Mouse (Mus musculus) v-Abl transformed pro-B cells (cell line): Measurements from ENCODE around the gene Mapk11.

Source experiments
- in situ Hi-C, 2 experiments: fragments of 400-800 bp; cut with MboI; formaldehyde crosslinking; loops; one replicate each; pipeline ENCODE4 v1.15.1; 2025; ENCODE audit not compliant: unreplicated experiment in 2 of 2

Mapk11 gene

DNA sequence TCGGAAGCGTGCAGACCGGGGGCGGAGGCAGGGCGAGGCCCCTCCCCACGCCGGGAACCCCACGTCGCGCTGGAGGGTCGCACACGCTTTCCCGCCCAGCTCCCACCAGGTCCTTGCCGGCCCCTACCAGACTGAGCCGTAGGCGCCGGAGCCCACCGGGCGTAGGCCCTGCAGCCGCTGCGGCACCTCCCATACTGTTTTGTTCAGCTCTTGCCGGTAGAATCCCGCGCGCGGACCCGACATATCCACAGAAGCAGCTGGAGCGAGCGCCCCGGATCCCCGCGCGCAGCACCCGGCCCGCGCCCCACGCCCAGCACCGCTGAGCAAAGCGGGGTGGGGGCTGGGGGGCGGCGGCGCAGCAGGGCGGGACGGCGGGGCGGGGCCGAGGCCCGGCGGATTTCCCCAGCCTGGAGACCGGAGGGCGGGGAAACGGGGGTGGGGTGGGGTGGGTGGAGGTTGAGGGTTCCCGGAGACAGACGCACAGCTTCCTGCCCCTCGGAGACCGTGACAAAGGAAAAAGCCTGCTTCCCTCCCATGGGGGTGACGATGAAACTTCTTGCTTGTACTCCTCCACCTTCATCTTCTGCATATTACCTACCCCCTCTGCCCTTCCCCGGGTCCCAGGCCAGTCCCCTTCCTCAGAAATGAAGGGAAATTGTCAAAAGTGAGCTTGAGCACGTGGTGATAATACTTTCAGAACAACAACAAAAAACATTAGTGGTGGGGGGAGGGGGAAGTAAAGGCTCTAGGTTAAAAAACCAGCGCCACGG lies at the start of gene Mapk11:
Gene Mapk11 (minus strand): TSS at position 358 of the 770 bp plus-strand sequence.
- in situ Hi-C loops, result no loop called here

DNA sequence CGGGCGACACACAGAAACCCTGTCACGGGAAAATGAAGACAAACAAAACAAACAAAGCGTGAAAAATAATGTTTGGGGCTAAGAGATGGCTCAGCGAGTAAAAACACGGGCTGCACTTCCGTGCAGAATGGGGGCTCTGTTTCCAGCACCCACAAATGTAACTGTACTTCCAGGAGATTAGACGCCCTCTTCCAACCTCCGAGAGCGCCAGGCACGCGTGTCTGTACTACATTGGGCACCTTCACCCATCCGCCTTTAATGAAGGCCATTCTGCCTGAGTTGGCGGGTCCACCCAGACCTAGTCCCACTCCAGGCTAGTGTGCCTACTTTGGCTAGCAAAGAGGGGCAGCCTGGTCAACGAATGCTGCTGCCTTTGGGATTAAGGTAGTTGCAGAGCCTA lies 47.6 kb upstream of the Mapk11 start:
- in situ Hi-C loops, result no loop called here

DNA sequence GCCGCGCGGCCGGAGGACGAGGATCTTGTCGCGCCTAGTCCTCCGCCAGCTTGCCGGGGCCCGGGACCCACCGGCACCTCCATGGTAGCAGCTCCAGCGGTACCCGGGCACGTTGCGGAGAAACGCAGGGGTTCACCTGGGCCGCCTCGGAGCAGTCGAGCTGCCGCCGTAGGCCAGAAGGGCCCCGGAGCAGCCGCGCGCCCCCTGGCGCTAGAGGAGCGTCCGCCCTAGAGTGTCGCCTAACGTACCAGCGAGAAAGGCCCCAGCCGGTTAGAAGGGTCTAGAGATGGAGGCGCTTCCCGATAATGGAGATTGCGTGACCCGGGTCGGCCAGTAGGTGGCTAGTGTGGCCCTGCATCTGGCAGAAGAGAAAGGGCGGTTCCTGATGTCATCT lies 46.9 kb upstream of the Mapk11 start, which contains the start of gene Dennd6b:
Gene Dennd6b (minus strand): TSS at position 184 of the 394 bp plus-strand sequence.
- in situ Hi-C loops, result no loop called here

DNA sequence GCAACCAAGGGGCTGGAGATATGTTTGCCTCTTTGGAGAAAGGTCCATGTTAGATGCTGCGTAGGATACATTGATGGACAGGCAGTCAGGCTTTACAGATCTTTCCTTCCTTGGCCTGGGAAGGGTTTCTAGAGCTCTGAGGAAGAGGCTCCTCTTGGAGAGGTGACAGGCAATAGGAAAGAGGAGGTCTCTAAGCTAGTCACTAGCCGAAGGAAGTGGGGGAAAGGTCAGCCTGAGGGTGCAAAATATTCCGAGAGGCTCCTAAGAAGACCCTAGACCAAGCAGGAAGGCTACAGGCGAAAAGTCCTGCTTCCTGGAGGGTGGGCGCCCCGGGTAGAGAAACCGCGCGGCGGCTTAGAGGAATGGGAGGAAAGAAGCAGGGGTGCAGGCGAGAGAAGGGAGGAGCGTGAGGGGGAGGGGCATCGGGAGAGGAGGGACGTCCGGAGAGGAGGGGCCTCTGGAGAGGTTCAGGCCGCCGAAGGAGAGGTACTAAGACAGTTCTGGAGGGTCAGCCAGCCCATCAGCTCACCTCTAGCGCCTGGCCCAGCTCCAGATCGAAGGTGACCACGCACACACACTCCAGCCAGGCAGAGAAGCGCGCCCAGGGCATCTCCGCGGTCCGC lies 46.4 kb upstream of the Mapk11 start:
- in situ Hi-C loops, result no loop called here

DNA sequence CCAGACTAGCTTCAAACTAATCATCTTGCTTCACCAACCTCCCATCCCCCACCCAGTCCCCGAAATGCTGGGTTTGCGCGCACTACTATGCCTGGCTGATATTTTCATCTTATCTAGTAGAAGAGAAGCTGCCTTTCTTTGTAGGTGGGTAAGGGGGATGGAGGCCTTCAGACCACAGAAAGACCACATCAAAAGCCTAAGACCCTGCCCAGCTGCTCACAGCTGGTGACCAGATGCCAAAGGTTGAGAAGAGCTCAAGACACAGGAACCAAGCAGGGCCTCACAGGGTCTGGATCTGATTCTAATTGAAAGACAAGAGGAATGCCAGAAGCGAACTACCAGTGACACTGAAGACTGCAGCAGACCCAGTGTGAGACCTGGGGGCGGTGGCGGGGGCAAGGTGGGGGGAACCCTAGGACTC lies 45.8 kb upstream of the Mapk11 start:
- in situ Hi-C loops, result no loop called here

DNA sequence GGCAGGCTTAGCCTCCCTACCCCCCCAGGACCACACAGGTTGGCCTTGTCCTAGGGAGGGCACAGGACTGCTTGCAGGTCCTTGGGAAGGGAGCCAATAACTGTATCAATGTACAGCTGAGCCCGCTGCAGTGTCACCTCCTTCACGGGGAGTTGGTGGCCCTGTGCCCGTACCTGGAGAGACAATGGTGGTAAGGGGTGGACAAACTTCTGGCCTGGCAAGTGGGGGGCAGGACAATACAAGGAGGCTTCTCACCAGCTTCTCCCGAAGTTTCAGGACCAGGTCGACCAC lies 35.5 kb upstream of the Mapk11 start:
- in situ Hi-C loops, result no loop called here

DNA sequence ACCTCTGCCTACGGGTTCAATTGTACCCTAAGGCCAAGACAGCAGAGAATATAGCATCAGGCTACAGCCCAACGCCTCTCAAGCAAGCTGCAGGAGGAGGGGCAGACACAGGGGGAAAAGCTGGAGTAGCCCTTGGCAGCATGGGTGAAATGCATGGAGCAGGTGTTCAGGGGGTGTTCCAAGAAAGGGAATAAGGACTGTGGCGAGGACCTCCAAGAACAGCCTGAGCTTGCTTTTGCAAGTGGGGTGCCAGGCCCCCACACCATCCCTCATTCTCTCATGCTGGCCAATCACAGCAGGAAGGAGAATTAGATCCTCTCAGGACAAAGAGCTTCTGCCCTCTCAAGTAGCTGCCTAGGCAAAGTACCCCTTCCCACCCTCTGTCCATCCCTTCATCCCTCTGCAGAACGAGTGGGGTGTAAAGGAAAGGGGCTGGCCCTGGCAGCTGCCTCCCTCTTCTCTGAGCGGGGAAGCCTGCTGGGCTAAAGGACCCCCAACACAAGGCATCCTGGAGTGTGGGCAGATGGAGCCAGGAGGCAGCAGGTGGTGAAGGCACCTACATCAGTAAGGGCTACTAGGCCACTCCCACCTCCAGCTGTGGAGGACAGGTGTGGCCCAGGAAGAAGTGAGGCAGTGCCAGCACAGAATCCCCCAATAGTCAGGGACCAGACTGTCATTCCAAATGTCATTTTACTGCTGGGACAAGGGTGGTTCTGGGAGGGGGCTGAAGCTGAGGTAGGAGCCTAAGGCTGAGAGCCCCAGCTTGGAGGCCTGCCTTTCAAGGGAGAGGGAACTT lies 34.9 kb upstream of the Mapk11 start:
- in situ Hi-C loops, result no loop called here

DNA sequence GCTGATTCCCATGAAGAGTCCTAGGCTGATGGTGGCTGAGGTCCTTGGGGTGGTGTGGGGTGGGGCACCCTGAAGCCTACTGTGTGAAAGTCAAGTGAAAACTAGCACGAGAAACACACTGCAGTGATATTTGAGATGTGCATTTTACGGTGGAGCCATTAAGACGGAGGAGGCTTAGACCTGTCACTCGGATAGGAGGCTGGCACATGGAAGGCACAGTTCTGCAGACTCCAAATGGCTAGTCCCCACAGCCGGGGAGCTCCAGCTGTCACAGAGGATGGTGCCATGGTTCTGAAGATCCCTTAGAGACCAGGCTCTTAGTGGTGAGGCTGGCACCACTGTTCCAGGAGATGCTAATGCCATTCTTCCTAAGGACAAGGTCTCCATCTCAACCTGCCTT lies 33.4 kb upstream of the Mapk11 start:
- in situ Hi-C loops, result no loop called here

DNA sequence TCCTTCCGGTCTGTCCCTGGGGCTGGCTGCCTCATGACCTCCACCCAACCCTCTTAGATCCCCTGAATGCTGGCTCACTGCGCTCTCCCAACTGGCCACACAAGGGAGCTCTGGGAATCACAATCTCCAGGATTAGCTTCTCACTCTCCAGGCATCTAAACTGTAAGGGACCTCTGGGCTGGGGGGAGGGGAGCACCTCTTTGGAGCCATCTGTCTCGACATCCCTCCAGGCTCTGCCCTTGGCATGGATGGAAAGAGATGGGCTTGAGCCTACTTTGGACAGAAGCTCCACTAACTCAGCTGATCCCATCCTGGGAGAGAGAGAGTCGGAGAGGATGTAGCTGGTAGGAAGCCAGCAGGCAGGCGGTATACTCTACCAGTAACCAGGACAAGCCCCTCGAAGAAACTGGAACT lies 32.9 kb upstream of the Mapk11 start:
- in situ Hi-C loops, result no loop called here

DNA sequence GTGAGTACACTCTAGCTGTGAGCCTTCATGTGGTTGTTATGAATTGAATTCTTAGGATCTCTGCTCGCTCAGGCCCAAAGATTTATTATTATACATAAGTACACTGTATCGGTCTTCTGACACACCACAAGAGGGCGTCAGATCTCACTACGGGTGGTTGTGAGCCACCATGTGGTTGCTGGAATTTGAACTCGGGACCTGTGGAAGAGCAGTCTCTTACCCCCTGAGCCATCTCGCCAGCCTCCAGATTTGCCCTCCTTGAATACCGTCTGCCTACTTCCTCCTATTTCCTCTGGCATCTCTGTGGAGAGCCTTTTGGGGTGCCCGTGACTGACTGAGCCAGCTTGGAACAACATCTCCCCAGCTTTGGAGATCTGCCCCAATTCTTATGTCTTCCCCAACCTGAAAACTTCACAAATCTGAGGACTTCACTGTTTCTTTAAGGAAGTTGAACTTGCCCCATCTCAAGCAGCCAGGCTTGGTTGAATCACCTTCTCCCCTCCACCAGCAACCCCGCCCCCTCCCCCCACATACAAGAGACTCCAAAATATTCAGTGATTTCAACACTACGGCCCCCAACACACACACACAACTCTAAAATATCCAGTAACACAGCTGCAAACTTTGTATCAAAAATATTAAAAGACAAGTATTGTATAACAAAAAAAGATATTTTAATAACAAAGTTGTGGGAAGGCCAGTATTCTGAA lies 32.3 kb upstream of the Mapk11 start:
- in situ Hi-C loops, result no loop called here

DNA sequence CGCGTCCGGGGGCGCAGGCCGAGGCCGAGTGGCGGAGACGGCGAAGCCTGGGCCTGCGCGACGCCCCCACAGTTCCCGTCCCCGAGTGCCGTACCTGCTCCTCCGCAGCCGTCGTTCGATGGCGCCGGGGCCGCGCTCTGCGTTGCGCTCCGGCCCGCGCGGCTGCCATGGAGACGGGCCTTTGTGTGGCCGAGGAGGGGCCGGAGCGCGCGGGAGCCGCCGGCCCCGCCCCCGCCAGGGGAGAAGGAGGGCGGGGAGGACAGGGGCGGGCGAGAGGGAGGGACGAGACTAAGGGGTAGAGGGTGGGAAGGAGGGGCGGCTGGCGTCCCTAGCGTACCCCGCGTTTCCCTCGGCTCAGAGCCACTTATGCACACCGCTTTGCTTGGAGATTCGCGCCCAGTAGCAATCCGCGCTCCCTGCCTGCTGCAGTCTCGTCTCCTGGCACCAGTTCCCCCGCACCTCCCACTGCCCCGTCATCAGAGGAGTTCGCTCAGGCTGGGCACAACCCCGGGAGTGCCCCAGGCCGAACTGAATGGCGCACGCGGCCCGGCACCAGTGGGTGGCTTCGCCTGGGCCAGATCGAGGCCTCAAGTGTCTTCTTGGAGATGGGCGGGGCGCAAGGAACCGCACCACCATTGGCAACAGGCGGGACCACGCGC lies 31.3 kb upstream of the Mapk11 start, which contains the start of gene Plxnb2:
Gene Plxnb2 (minus strand): TSS at position 218 of the 659 bp plus-strand sequence.
- in situ Hi-C loops, result no loop called here

DNA sequence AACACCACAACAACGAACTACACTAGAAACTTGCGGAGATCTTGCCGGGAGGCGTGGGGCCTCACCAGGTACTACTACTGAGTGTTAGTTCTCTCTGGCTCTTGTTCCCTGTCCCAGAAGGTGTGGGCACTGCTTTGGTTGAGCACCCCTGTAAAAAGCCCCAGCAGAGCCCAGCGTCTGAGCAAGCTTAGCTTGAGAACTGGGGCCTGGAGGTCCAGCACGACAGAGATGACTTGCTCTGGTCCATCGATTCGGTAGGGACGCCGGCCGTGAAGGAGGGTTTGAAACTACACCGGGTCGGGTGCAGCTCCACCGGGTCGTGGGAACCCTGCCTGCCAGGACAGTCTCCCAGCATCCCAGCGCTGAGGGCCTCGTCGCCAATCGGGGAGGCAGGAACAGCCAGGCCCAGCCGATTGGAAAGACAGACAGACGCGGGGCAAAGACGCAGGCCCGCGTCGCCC lies 30.7 kb upstream of the Mapk11 start:
- in situ Hi-C loops, result no loop called here

DNA sequence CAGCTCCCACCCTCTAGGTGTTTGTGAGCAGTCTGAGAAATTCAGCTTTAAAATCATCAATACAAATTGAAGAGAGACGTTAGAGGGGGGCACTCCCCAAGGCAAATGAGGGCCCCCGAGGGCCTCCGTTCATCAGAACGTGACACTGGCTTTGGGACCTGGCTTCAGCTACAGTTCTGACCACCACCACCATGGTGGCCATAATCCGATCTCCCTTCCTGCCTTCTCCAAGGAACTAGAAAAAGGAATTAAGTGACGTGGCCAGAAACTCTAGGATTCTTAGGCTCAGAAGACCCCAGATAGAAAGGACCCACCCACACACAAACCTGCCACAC lies 30.2 kb upstream of the Mapk11 start:
- in situ Hi-C loops, result no loop called here

DNA sequence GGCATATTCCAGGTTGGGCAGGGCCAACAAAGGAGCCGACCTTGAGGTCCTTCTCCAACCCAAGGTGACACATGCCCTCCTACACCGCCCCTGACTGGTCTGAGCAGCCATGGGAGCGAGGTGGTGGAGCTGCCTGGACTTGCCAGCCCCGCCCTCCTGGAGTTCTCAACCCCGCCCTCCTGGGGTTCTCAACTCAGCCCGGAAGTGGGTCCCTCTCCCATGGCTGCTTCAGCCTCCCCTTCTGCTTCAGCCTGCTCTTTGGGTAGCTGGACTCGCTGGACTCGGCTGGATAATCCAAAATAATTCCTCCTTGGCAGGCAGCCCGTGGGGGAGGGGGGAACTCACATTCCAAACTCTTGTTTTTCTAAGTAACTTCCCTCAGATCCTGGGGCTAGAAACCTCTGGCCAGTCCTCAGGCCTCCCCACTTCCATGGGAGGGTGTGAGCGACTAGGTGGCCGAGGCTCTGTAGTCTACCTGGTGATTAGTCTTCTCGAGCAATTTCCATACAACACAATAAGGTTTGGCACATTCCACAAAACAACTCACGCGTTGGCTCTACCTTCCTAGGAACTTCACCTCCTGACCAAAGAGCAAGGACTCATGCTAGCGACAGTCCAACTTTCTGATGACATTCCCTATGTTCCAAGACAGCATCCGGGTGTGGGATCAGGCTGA lies 29.7 kb upstream of the Mapk11 start:
- in situ Hi-C loops, result no loop called here

DNA sequence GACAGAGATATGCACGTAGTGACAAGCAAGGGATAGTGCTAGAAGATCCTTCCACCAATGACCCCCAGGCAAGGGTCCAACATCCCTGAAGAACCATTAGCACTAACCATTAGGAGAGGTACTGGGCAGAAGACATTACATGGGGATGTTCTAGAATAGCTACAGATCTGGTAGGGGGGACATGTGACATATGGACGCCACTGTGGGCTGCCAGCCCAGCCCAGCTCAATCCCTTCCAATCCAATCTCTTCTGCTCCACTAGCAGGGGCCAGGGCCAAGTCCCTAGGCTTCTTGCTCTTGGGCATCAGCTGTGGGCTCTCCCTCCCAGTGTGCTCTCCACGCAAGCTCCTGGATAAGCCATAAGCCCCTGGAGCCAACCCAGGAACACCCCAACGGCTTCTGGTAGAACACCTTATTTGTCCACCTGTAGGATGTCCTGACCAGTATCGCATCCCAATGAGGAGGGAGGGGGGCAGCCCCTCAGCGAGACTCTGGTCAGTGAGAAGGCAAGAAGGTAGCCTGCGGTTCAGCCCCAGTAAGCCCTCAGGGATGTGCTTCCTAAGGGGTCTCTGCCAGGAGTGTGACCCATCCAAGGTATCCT lies 28.9 kb upstream of the Mapk11 start:
- in situ Hi-C loops, result no loop called here

DNA sequence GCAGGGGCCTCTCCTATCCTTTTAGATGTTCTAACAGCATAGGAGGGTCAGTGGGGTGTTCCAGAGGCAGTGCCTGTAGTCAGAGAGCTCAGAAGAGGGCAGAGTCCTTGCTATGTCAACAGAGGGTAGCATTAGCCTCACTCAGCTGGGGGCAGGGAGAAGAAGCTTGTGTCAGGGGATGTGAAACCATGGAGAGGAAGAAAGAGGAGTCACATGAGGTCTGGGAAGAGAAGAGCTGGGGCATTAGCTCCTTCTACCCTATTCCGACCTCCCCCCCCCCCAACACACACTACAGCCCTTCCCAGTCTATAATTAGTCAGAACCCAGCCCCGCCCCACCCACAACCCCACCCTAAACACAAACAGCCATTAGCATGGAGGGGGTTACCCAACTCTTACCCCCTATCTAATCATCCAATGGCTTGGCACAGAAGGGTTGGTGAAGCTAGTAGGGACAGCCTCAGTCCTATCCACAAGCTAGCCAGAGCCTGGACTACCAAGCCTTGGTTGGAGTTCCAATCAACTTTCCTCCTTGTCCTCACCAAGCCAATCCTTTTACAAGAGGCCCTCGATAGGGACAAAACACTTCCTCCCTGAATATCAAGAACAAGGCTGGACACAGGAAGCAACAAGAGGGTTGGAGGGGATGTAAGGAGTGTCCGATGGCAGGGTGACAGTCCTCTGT lies 28.3 kb upstream of the Mapk11 start:
- in situ Hi-C loops, result no loop called here

DNA sequence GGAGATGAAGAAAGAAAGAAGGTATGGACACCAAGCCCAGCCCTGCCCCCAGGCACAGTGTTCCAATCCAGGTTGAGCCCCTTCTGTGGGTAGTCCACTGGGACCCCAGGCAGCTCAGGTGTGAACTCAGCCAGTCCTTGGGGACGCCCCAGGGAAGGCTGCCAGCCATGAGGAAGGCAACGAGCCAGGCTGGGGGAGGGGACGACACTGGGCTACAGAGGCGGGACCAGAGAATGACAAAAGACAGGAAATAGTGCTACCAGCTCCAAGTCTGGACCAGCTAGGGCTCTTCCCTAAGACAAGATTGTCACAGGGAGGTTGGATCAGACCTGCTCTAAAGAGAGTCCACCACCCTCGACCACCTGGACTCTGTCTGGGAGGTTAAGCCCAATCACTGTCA lies 27.7 kb upstream of the Mapk11 start:
- in situ Hi-C loops, result no loop called here

DNA sequence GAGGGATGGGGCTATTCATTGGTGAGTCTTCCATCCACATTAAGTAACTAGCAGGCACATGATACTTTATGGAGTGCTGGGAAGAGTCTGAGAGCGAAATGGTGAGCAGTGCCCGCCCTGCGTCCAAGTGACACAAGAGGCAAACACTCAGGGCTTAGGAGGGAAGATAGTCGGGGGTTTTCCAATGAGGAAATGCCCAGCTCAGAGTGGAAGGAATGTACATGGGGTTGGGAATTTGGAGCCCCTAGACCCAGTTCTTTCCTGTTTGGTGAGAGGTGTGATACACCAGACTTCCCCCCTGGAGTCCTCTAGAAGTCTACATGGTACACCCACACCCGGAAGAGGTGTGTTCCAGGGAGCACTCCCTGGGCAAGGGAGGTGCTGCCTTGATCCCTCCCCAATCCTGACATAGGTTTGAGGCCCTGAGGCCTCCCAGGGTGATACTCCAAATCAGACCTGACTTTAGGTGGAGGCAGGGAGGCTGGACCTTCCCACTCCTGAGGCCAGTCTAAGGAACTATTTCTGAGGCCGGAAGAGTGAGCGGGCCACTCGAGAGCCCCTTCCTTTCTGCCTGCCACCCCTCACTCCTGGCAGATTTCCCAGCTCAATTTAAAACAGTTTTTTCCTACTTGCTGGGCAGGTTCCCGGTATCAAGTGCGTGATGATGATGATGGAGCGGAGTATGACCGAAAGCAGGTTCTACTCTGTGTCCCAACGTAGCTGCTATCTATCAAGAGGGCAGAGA lies 26.2 kb upstream of the Mapk11 start:
- in situ Hi-C loops, result no loop called here
